Mouse (Mus musculus) activated CD4-positive, CD25-positive, alpha-beta regulatory T cell, adult 4 months (primary cell): ENCODE measurements around the gene Mtcl1. TPM values are rescaled to one million over a fixed set of nuclear protein-coding genes. Genes with fewer than 3 reads are reported as not detected.
"Not testable (repeated sequence)": the region's sequence is repeated elsewhere in the genome, so short reads cannot be mapped to it uniquely, and the experiment has no call there.

ENCODE experiments used
- ATAC-seq: one replicate; pipeline ENCODE4 v1.8.0; 2017
- polyA plus RNA-seq, 2 experiments: library from polyadenylated mRNA; unstranded; fragments of 100-300 nt; shearing (Covaris generic); gene quantifications; one replicate each; pipeline ENCODE4 v1.2.1; 2017

Mtcl1 gene
- polyA plus RNA-seq, 2 experiments from 2014 or later = not detected

DNA sequence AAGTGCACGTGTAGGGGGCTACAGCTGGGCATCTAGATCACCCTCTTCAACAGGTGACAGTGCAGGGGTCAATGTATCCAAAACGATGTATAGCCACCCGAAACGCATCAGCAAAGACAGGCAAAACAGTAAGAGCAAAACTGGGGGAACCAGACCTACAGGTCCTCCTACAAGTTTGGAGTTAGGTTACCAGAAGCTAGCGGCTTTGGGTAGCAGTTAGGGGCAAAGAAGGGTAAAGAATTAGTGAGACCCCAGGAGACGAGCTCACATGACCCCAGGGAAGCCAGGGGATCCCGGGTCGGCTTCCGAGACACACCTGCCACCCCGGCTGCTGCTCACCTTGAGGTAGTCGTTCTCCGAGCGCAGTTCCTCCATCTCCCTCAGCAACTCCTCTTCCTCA, 1.6 kb downstream of the Mtcl1 start:
- no peak for ATAC-seq

DNA sequence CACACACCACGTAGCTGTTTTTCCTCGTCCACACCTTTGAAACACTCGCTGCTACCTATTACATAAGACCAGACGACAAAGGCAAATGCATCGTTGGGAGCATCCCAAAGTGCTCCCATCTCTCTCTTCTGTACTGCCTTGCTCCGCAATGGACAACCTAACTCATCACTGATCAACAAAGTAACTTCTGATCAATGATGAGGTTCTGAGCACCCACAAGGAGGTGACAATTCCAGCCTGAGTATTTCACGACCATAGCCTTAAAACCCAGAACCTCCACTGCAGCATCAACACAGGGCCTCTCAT, 2.6 kb downstream of the Mtcl1 start:
- no peak for ATAC-seq

DNA sequence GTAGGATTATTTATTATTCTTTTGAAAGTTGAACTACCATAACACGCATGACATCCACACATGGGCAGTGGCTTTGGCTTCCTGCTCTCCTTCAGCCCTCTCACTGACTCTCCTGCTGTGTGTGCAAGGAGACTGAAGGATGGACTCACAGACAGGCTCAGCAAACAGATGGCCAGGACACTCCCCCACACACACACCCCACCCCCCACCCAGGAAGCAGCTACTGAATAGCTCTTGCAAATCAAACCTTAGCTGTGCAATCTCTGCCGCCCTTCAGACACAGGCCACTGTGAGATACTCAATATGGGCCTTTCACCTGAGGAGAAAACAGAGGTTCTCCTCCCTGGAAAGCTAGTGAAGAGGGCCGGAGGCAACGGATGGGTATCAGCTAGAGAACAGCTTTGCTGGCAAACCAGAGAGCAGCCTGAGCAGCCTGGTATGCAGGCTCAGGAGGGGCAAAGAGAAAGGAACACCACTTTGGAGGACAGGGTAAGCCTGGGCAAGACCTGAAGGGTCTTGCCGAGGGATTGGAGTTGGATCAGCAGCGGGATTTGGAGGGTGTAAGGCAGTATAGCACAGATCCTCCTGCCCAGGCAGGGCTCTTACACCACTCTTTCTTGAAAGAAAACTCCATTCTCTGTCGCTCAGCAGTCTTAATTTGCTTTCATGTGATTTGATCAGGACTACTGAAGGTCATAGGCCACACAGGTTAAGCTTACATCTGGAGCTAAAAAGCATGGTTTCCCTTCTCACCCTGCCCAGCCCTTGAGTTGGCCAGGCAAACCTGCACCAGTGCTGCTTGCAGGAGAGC, 3.1 kb downstream of the Mtcl1 start:
- ATAC-seq = no peak

- no peak for ATAC-seq
These were observed 5.4 kb downstream of the Mtcl1 start for GRCm38 (mm10) chr17:66444059-66444700.

GRCm38 (mm10) chr17:66439888-66440287, 9.7 kb downstream of the Mtcl1 start:
- no peak for ATAC-seq

DNA sequence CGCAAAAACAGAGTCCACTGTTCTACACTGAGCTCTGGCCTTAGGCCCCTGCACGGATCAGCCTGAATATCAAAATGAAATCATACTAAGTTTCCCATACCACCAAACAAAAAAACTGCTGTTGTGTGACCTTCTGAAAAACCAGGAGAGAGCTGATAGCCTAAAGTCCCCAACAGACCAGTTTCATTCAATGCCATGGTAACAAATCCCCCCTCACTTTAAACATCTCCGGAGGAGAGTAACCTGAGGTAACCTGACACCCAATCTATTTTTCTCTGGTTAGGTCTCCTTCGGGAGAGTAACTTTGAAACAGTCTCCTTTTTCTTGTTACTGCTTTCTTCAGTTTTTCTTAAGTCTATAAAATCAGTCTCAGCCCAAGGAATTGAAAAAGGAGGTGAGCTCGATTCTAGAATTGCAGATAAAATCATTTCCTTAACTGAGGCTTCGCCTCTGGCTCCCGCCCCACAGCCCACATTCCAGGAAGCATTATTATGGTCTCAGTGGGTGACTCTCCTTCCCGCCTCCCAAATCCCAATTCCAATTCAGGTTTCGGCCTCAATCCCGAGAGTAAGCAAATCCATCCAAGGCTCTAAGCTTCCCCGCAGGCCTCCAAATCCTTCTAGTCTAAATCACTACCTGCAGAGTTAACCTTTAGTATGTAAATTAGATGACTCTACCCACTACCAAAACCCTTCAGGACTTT, 10.3 kb downstream of the Mtcl1 start:
- no peak for ATAC-seq

DNA sequence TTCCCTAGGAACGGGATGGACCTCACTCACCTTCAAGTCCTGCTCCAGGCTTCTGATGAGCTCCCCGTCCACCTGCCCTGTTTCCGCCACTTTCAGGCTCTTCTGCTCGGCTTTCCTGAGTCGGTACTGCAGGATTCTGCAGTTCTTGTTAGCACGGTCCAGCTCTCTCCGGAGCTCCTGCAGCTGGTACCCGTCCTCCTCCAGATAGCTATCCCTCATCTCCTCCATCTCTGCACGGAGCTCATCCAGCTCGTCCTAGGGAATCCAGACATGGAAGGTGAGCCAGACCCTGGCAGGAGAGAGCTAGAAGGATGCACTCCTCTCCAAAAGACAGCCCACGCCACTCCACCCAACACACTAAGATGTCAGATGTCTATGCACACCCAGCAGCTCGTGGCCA, 11.4 kb downstream of the Mtcl1 start:
- no peak for ATAC-seq

GRCm38 (mm10) chr17:66436811-66437210, 12.7 kb downstream of the Mtcl1 start:
- ATAC-seq = no peak

GRCm38 (mm10) chr17:66435982-66436381, 13.6 kb downstream of the Mtcl1 start:
- no peak for ATAC-seq

GRCm38 (mm10) chr17:66435007-66435406, 14.5 kb downstream of the Mtcl1 start:
- ATAC-seq = no peak

GRCm38 (mm10) chr17:66434566-66434965, 15.0 kb downstream of the Mtcl1 start:
- no peak for ATAC-seq

DNA sequence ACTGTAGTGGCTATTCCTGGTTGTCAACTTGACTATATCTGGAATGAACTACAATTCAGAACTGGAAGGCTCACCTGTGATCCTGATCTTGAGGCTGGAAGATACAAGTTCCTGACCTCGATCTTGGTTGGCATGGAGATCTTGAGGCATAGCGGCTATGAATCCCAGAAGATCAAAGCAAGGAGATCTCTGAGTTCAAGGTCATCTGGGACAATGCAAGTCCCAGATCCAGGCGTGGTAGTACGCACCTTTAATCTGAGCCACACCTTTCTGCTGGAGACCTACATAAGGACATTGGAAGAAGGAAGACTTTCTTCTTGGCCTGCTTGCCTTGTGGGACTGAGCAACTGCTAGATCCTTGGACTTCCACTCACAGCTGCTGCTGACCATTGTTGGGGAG, 24.9 kb downstream of the Mtcl1 start:
- ATAC-seq = not testable (repeated sequence)

DNA sequence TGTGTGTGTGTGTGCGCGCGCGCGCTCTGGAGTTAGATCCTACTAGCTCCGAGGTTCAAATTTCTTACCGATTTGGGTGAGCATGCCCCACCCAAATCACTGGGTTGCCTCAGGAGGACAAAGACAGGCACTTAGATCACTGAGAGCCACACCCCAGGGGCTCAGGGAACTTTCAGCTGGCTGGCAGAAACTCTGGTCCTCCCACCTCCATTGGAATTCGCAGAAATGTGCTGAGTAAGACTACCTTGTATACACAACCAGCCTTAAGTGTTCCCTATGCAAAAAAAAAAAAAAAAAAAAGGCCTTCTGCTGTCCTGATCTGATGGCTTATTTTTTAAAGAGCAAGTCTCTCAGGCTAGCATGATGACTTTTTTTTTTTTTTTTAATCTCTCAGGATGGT, 30.1 kb downstream of the Mtcl1 start:
- no peak for ATAC-seq

DNA sequence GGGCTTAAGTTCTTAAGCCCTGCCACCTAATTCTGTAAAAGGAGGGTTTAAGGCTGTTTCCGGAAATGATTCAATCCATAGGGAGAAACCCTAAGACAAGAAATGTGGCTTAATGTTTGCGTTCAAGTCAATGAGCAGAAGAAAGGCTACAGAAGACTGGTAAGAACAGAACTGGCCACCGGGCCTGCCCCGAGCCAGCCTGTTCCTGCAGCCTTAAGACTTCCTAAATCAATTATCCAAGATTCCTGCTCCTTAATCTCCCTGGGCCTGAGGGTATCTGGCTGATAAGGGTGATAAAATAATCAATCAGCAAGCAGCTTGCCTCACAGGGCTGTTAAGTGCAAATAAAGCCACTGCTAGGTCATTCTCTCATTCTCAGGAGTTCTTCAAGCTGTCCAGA, 31.8 kb downstream of the Mtcl1 start:
- no peak for ATAC-seq

GRCm38 (mm10) chr17:66417329-66417728, 32.2 kb downstream of the Mtcl1 start:
- ATAC-seq = no peak

DNA sequence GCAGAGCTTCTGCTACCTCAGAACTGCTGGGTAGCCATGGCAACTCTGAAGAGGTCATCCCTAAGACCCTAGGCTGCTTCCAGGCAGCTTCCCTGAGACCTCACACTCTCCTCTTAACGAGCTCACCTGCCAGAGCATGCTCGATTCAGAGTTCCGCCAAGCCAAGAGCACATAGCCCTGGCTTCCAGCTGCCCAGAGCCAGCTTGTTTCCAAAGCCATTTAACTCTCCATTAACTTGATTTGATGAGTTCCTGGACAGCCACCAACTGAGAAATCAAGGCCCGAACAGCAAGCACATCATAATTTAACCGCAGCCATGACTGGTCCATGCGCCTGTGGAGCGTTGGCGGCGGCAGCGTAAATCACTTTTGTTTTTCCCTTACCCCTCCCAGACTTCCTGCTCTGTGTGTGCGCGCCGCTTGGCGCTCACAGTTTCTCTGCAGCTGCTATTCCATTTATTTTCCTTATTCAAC, 32.7 kb downstream of the Mtcl1 start:
- ATAC-seq = no peak

GRCm38 (mm10) chr17:66416436-66416835, 33.1 kb downstream of the Mtcl1 start:
- ATAC-seq = no peak

- ATAC-seq = no peak
These were observed 35.2 kb downstream of the Mtcl1 start for GRCm38 (mm10) chr17:66414331-66414730.

- ATAC-seq = no peak
These were observed 37.2 kb downstream of the Mtcl1 start for GRCm38 (mm10) chr17:66412155-66412970.

- no peak for ATAC-seq
These were observed 38.6 kb downstream of the Mtcl1 start for GRCm38 (mm10) chr17:66410884-66411426.

- no peak for ATAC-seq
These were observed 40.4 kb downstream of the Mtcl1 start for GRCm38 (mm10) chr17:66409070-66409605.

DNA sequence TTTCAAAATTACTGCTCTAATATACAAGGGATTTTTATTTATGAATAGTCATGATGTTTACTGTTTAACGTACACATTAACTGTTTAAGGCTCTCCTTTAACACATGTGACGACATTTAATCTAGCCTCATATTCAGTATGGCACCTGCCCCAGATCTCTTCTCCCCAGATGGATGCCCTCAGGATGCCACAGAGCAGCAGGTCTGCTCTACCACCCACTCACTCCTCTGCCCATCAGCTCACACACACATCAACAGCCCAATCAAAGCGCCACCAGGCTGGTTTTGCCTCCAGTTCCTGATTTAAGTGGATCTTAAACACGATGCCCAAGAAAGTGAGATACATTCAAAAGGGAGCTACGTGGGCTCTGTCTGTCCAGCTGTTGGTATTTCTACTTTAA, 41.1 kb downstream of the Mtcl1 start:
- no peak for ATAC-seq
